Mouse (Mus musculus) forebrain, embryonic 14.5 days (tissue): ENCODE measurements around the gene Cachd1. TPM values are rescaled to one million over a fixed set of nuclear protein-coding genes. Genes with fewer than 3 reads are reported as not detected.

Experiments used
- ATAC-seq: fragments of 200-750 bp; cut with Nextera tagmentation; 2 replicates; pipeline ENCODE4 v1.8.0; 2017; ENCODE audit warnings: mild to moderate bottlenecking, moderate library complexity
- DNase-seq: peaks from one replicate; pipeline ENCODE4 v3.0.0-alpha.2; 2015; ENCODE audit warnings: low spot score
- H3K27ac ChIP-seq: fragments of 300-500 bp; sonication (generic); 2 replicates; pipeline ENCODE4 v1.5.1; 2014; ENCODE audit warnings: low read depth, mild to moderate bottlenecking, control low read depth, low read length, moderate library complexity
- H3K27me3 ChIP-seq: fragments of 300-500 bp; sonication (generic); replicated peaks from 2 replicates; pipeline ENCODE4 v1.6.1; 2014; ENCODE audit warnings: low read length, control low read depth, mixed read lengths; ENCODE audit not compliant: control insufficient read depth, insufficient read depth
- H3K36me3 ChIP-seq: fragments of 300-500 bp; sonication (generic); 2 replicates; pipeline ENCODE4 v1.6.1; 2014; ENCODE audit warnings: low read length, control low read depth; ENCODE audit not compliant: control insufficient read depth, insufficient read depth
- H3K4me1 ChIP-seq: fragments of 300-500 bp; sonication (generic); 2 replicates; pipeline ENCODE4 v1.6.1; 2014; ENCODE audit warnings: antibody characterized with exemption, low read length, control low read depth; ENCODE audit not compliant: control insufficient read depth, insufficient read depth
- H3K4me2 ChIP-seq: fragments of 300-500 bp; sonication (generic); 2 replicates; pipeline ENCODE4 v1.6.1; 2014; ENCODE audit warnings: mild to moderate bottlenecking, control low read depth, low read length
- H3K4me3 ChIP-seq: fragments of 300-500 bp; sonication (generic); 2 replicates; pipeline ENCODE4 v1.5.1; 2014; ENCODE audit warnings: low read depth, low read length, control low read depth
- H3K9ac ChIP-seq: fragments of 300-500 bp; sonication (generic); 2 replicates; pipeline ENCODE4 v1.6.1; 2014; ENCODE audit warnings: mild to moderate bottlenecking, low read length, control low read depth, moderate library complexity
- H3K9me3 ChIP-seq: fragments of 300-500 bp; sonication (generic); replicated peaks from 2 replicates; pipeline ENCODE4 v1.6.1; 2016; ENCODE audit warnings: low read length, control low read depth, mixed read lengths; ENCODE audit not compliant: control insufficient read depth
- WGBS: fragments of 180-500 bp; shearing (Covaris S2); extraction: QIAGEN DNeasy Blood & Tissue Kit; methylation state at CpG from one replicate; pipeline ENCODE4 v1.1.7; 2014; 5-methylcytosine and 5-hydroxymethylcytosine counted together
- polyA plus RNA-seq: library from polyadenylated mRNA; unstranded; fragments of >200 nt; fragmentation: Nextera tagmentation; extraction: Ambion mirVana; gene quantifications from 2 replicates; pipeline ENCODE4 v1.2.1, GENCODE M21; 2014

Cachd1 gene
- polyA plus RNA-seq, 1 experiment from 2014 or later: 16.2 TPM

DNA sequence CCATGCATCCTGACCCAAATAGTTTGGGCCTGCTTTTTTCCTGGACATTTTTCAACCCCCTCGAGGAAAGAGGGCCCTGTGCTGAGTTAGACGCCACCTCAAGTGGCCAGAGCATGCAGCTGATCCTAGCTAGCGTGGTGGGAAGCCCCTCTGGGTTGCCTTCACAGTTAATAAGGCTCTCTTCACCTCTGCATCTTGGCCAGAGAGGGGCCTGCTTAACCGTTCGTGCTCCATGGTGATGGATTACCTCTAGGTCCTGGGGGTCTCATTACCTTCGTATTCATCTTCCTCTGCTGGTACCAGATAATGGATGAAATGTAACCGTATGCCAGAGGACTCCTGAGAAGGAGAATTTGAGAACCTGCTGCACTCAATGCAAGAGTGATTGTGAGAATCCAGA is 167.2 kb downstream of the Cachd1 start:
- no peak for ATAC-seq
- H3K27ac ChIP-seq: no peak overlapping the region
- 0 out of 2 replicates have a peak, but pooled peaks cover 3% of the 10 kb centered on the region for H3K36me3 ChIP-seq
- H3K4me2 ChIP-seq: no peak overlapping the region
- WGBS: 86% methylated on average over 7 of the region's 7 CpGs
- H3K4me3 ChIP-seq: no peak overlapping the region
- peaks cover 9% of the 10 kb centered on the region for H3K4me1 ChIP-seq
- DNase-seq: no peak
- no peaks in the 10 kb centered on the region for H3K9me3 ChIP-seq
- no peaks in the 10 kb centered on the region for H3K27me3 ChIP-seq
- no peak overlapping the region for H3K9ac ChIP-seq

DNA sequence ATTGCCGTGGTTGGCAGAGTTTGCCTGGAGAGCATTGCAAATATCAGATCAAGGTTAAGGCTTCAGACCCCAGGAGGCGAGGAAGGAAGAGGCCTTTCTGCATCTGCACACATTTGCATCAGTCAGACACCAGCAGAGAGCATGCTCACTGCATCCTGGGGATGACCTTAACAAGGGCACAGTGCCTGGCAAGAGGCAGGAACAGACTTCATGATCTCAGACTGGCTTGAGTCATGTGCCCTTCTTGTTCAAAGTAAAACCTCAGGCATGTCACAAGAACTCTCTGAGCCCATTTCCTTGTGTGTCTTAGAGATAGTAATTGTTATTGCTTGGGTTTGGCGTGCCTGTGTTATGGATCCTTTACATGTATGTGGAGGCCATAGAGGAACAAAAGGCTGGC is 167.8 kb downstream of the Cachd1 start:
- peaks cover 5% of the 10 kb centered on the region; the same call in 1 of the 2 replicates for H3K36me3 ChIP-seq
- peaks cover 9% of the 10 kb centered on the region for H3K4me1 ChIP-seq
- no peaks in the 10 kb centered on the region for H3K27me3 ChIP-seq
- H3K4me2 ChIP-seq: no peak overlapping the region
- WGBS: 87% methylated on average over 3 of the region's 3 CpGs
- ATAC-seq (no peak), DNase-seq (no peak)
- H3K27ac ChIP-seq: no peak overlapping the region
- no peak overlapping the region for H3K9ac ChIP-seq
- no peaks in the 10 kb centered on the region for H3K9me3 ChIP-seq
- H3K4me3 ChIP-seq: no peak overlapping the region

- peaks cover 10% of the 10 kb centered on the region; the same call in 1 of the 2 replicates for H3K36me3 ChIP-seq
- no peak overlapping the region for H3K4me2 ChIP-seq
- 70% methylated on average over 13 of the region's 13 CpGs for WGBS
- DNase-seq (peak; percentile 86), ATAC-seq (peak; percentile 93)
- H3K4me3 ChIP-seq: no peak overlapping the region
- H3K9me3 ChIP-seq: no peaks in the 10 kb centered on the region
- peaks cover 9% of the 10 kb centered on the region for H3K4me1 ChIP-seq
- 0 out of 2 replicates have a peak overlapping the region, but pooled peaks have one; percentile 24 for H3K27ac ChIP-seq
- no peak overlapping the region for H3K9ac ChIP-seq
- H3K27me3 ChIP-seq: no peaks in the 10 kb centered on the region
Measured at GRCm38 (mm10) chr4:100945171-100945899, 168.9 kb downstream of the Cachd1 start.

DNA sequence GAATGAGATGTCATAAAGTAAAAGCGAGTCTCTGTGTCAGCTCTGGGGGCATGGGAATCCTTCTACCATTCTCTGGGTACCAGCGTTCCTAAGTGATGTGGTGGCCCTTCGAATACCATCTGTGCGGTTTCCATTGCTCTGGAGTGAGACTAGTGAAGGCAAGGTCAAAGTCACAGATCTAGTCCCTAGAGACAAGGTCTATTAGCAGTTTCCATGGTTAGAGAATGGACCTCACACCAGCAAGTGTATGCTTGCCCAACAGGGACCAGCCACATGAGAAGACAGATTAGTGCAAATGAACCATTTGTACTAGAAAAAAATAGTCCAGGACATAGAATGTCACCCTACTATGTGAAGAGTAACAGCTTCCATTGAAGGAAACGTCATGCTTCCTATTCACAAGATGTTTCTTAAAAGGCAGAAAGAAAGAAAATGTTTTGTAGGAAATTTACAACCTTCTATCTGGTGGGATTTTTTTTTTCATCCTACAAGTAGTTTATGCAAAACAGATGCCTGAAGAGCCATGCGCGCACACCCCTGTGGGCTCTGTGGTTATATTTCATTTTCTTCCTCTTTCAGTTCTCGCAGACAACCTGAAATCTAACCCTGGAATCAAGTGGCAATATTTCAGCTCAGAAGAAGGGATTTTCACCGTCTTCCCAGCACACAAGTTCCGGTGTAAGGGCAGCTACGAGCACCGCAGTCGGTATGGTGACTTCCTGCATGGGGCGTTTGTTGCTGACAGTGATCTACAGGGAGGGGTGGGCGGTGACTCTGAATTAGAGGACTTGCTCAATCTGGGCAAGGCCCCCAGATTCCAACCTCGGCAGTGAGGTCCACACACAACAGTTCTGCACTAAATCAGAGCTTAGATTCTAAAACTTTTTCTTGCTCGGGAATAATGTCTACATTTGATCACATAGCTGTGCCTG is 172.3 kb downstream of the Cachd1 start:
- H3K27me3 ChIP-seq: no peaks in the 10 kb centered on the region
- peaks cover 12% of the 10 kb centered on the region for H3K4me1 ChIP-seq
- ATAC-seq: no peak
- H3K27ac ChIP-seq: no peak overlapping the region
- H3K36me3 ChIP-seq: peaks cover 17% of the 10 kb centered on the region
- no peaks in the 10 kb centered on the region for H3K9me3 ChIP-seq
- DNase-seq: no peak
- H3K4me2 ChIP-seq: no peak overlapping the region
- H3K4me3 ChIP-seq: no peak overlapping the region
- WGBS: 92% methylated on average over 17 of the region's 17 CpGs
- H3K9ac ChIP-seq: no peak overlapping the region

DNA sequence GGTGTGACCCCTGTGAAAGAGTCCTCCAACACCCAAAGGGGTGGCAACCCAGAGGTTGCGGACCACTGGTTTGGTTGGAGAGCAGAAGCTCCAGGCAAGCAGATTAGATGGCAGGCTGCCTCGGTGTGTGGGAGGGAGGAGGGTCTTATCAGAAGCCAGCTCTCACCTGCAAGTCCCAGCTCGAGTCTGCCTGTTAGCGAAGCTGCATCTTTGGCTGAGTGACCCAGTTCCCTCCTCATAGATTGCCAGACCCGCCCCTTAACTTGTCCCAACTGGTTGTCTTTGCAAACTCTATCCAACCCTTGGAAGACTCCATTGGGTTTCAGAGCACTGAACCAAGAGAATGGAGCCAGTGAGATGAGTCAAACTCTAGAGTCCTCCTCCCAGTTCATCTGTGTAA is 173.8 kb downstream of the Cachd1 start:
- H3K9ac ChIP-seq: no peak overlapping the region
- H3K9me3 ChIP-seq: no peaks in the 10 kb centered on the region
- H3K4me1 ChIP-seq: peaks cover 12% of the 10 kb centered on the region
- WGBS: 85% methylated on average over 5 of the region's 5 CpGs
- no peak overlapping the region for H3K4me2 ChIP-seq
- DNase-seq (no peak), ATAC-seq (no peak)
- H3K36me3 ChIP-seq: peaks cover 28% of the 10 kb centered on the region
- no peak overlapping the region for H3K4me3 ChIP-seq
- no peaks in the 10 kb centered on the region for H3K27me3 ChIP-seq
- no peak overlapping the region for H3K27ac ChIP-seq

- peaks cover 3% of the 10 kb centered on the region; the same call in 1 of the 2 replicates for H3K4me1 ChIP-seq
- H3K4me3 ChIP-seq: no peak overlapping the region
- H3K9me3 ChIP-seq: no peaks in the 10 kb centered on the region
- H3K9ac ChIP-seq: no peak overlapping the region
- H3K36me3 ChIP-seq: peaks cover 28% of the 10 kb centered on the region
- H3K4me2 ChIP-seq: no peak overlapping the region
- no peak overlapping the region for H3K27ac ChIP-seq
- DNase-seq (no peak), ATAC-seq (no peak)
- WGBS: 91% methylated on average over 8 of the region's 8 CpGs
- H3K27me3 ChIP-seq: no peaks in the 10 kb centered on the region
Measured at GRCm38 (mm10) chr4:100951876-100952275, 175.4 kb downstream of the Cachd1 start.

- Histone ChIP-seq H3K4me3 (no peak overlapping the region), H3K27me3 (no peaks in the 10 kb centered on the region), H3K36me3 (peaks cover 42% of the 10 kb centered on the region), H3K4me2 (no peak overlapping the region), H3K9ac (no peak overlapping the region), H3K9me3 (no peaks in the 10 kb centered on the region), H3K27ac (no peak overlapping the region), H3K4me1 (no peaks in the 10 kb centered on the region)
- no peak for DNase-seq
- 96% methylated on average over 1 of the region's 1 CpGs for WGBS
- ATAC-seq: no peak
Measured at GRCm38 (mm10) chr4:100963341-100963740, 186.9 kb downstream of the Cachd1 start.

GRCm38 (mm10) chr4:100963796-100964195 is 187.3 kb downstream of the Cachd1 start:
- Histone ChIP-seq H3K9ac (no peak overlapping the region), H3K36me3 (peaks cover 42% of the 10 kb centered on the region), H3K4me3 (no peak overlapping the region), H3K27ac (no peak overlapping the region), H3K9me3 (no peaks in the 10 kb centered on the region), H3K4me2 (no peak overlapping the region), H3K4me1 (no peaks in the 10 kb centered on the region), H3K27me3 (no peaks in the 10 kb centered on the region)
- no peak for DNase-seq
- WGBS: 92% methylated on average over 8 of the region's 8 CpGs
- no peak for ATAC-seq
